Mouse (Mus musculus): ENCODE measurements around the gene Slc38a6.

GRCm38 (mm10) chr12:73370367-73370944, 83.9 kb downstream of the Slc38a6 start:
- TF ChIP-seq CTCF (IDR thresholded peaks at IDR 0.05; ENCODE audit: low read depth, low read length) (no peak), POLR2A (IDR thresholded peaks at IDR 0.05; ENCODE audit: extremely low read depth, insufficient read depth, low read length) (no peak)

All from liver, adult 2 months (tissue).